Comparison of ENCODE assay signal across 9 mouse cellular contexts in genomic region chr19:30549854-30550647, GRCm38 (mm10). TPM values are rescaled to one million over a fixed set of nuclear protein-coding genes. Genes with fewer than 3 reads are reported as not detected.
A peak's percentile ranks its signal among the peaks of the same experiment; 100 is the strongest.
DNase-seq lines count a peak whose midpoint lies in the region; ATAC-seq and TF ChIP-seq lines count a peak whose summit lies in the region.
"Had no signal": no experiment of that assay in that cellular context is flagged by ENCODE, and none has a peak within 500 bp of the region (broad histone marks: within the 10 kb centered on the region; RNA-seq: fewer than 3 reads in every experiment).

No protein-coding gene starts in this region.

- H3K9ac ChIP-seq in lung, postnatal 0 days (replicated peaks; ENCODE audit: low read depth) = no peak overlapping the region
- 0 out of 2 replicates have a peak overlapping the region, but pooled peaks have one; percentile 14 for H3K9ac ChIP-seq in forebrain, postnatal 0 days
- H3K9ac ChIP-seq in liver, embryonic 14.5 days (replicated peaks) = no peak overlapping the region
- H3K9ac ChIP-seq in stomach, embryonic 16.5 days (ENCODE audit: low read length) = no peak overlapping the region

- H3K4me2 ChIP-seq in lung, postnatal 0 days (replicated peaks; ENCODE audit: low read depth, low read length) = peak overlapping the region; percentile 38; the same call in 1 of the 2 replicates
- peak overlapping the region; percentile 61 for H3K4me2 ChIP-seq in forebrain, postnatal 0 days (ENCODE audit: low read depth)
- peak overlapping the region; percentile 41 for H3K4me2 ChIP-seq in liver, embryonic 14.5 days (ENCODE audit: low read depth)
- peak overlapping the region; percentile 53 for H3K4me2 ChIP-seq in stomach, embryonic 16.5 days (ENCODE audit: low read depth, low read length)

- no peaks in the 10 kb centered on the region for H3K9me3 ChIP-seq in lung, postnatal 0 days (ENCODE audit: low read length)
- H3K9me3 ChIP-seq in forebrain, postnatal 0 days (ENCODE audit: low read length) = no peaks in the 10 kb centered on the region
- H3K9me3 ChIP-seq in liver, embryonic 14.5 days (ENCODE audit: control insufficient read depth, low read length) = no peaks in the 10 kb centered on the region
- no peaks in the 10 kb centered on the region for H3K9me3 ChIP-seq in stomach, embryonic 16.5 days (replicated peaks; ENCODE audit: control insufficient read depth, low read length)

- TF ChIP-seq CTCF in lung, postnatal 0 days (IDR thresholded peaks at IDR 0.05) = no peak
- TF ChIP-seq CTCF in forebrain, postnatal 0 days (IDR thresholded peaks at IDR 0.05; ENCODE audit: low read depth) = no peak
- TF ChIP-seq CTCF in liver, embryonic 14.5 days (IDR thresholded peaks at IDR 0.05; ENCODE audit: low read depth) = no peak

- H3K4me1 ChIP-seq in lung, postnatal 0 days (ENCODE audit: insufficient read depth, low read depth, low read length) = 0 out of 2 replicates have a peak, but pooled peaks cover 4% of the 10 kb centered on the region
- H3K4me1 ChIP-seq in forebrain, postnatal 0 days (ENCODE audit: insufficient read depth) = no peaks in the 10 kb centered on the region; the same call in 1 of the 2 replicates
- H3K4me1 ChIP-seq in liver, embryonic 14.5 days (replicated peaks; ENCODE audit: control insufficient read depth in 2 of 2, insufficient read depth in 2 of 2, low read length in 1 of 2) = no peaks in the 10 kb centered on the region
- peaks cover 15% of the 10 kb centered on the region for H3K4me1 ChIP-seq in stomach, embryonic 16.5 days (ENCODE audit: control insufficient read depth, insufficient read depth, low read length)

- TF ChIP-seq EP300 in lung, postnatal 0 days (IDR thresholded peaks at IDR 0.05) = no peak
- no peak for TF ChIP-seq EP300 in liver, embryonic 14.5 days (IDR thresholded peaks at IDR 0.05; ENCODE audit: low read depth)

- DNase-seq in lung, postnatal 0 days (ENCODE audit: low spot score) = no peak
- no peak for DNase-seq in lung, postnatal 25 days (ENCODE audit: low spot score)
- DNase-seq in forebrain, postnatal 0 days = peak; percentile 20
- DNase-seq in liver, embryonic 14.5 days (ENCODE audit: low read depth in 3 of 3, low spot score in 3 of 3) = no peak
- no peak for DNase-seq in urinary bladder, postnatal 4 days (ENCODE audit: low spot score in 2 of 2)
- no peak for DNase-seq in left cerebral cortex, adult 8-10 months (ENCODE audit: low spot score in 2 of 2)
- DNase-seq in right cerebral cortex, adult 2 months (ENCODE audit: low spot score in 2 of 2) = no peak

- H3K36me3 ChIP-seq in lung, postnatal 0 days (ENCODE audit: insufficient read depth, low read length) = no peaks in the 10 kb centered on the region
- H3K36me3 ChIP-seq in forebrain, postnatal 0 days (ENCODE audit: insufficient read depth) = no peaks in the 10 kb centered on the region
- no peaks in the 10 kb centered on the region for H3K36me3 ChIP-seq in liver, embryonic 14.5 days (replicated peaks; ENCODE audit: control insufficient read depth, insufficient read depth, low read depth)
- H3K36me3 ChIP-seq in stomach, embryonic 16.5 days (ENCODE audit: control insufficient read depth, insufficient read depth, low read length) = no peaks in the 10 kb centered on the region

- 3% methylated on average over 17 of the region's 17 CpGs for WGBS in lung, postnatal 0 days
- under 1% methylated on average over 17 of the region's 17 CpGs for WGBS in forebrain, postnatal 0 days
- WGBS in liver, embryonic 14.5 days (ENCODE audit: insufficient replicate concordance) = 5% methylated on average over 17 of the region's 17 CpGs
- 3% methylated on average over 17 of the region's 17 CpGs for WGBS in stomach, embryonic 16.5 days

- peak overlapping the region; percentile 12; the same call in 1 of the 2 replicates for H3K4me3 ChIP-seq in lung, postnatal 0 days (ENCODE audit: low read depth, low read length)
- H3K4me3 ChIP-seq in forebrain, postnatal 0 days (ENCODE audit: low read depth, low read length) = peak overlapping the region; percentile 34
- H3K4me3 ChIP-seq in liver, embryonic 14.5 days (ENCODE audit: insufficient read depth in 1 of 2, low read depth in 2 of 2, low read length in 2 of 2) = no peak overlapping the region
- H3K4me3 ChIP-seq in stomach, embryonic 16.5 days (replicated peaks; ENCODE audit: low read length) = peak overlapping the region; percentile 39

- peaks cover 28% of the 10 kb centered on the region for H3K27me3 ChIP-seq in lung, postnatal 0 days (replicated peaks; ENCODE audit: insufficient read depth, low read length)
- H3K27me3 ChIP-seq in forebrain, postnatal 0 days (ENCODE audit: insufficient read depth, low read length) = peaks cover 52% of the 10 kb centered on the region
- H3K27me3 ChIP-seq in liver, embryonic 14.5 days (ENCODE audit: control insufficient read depth, insufficient read depth, low read length) = peaks cover 39% of the 10 kb centered on the region
- H3K27me3 ChIP-seq in stomach, embryonic 16.5 days (ENCODE audit: control insufficient read depth, insufficient read depth, low read length) = peaks cover 65% of the 10 kb centered on the region

- no peak for ATAC-seq in lung, postnatal 0 days
- ATAC-seq in forebrain, postnatal 0 days = peak; percentile 42; the same call in 1 of the 2 replicates
- no peak for ATAC-seq in liver, embryonic 14.5 days (ENCODE audit: insufficient read depth)
- no peak for ATAC-seq in stomach, embryonic 16.5 days (ENCODE audit: insufficient read depth, low FRiP score)
- ATAC-seq: Patski had no signal

- H3K27ac ChIP-seq in lung, postnatal 0 days (ENCODE audit: low read length) = no peak overlapping the region
- no peak overlapping the region for H3K27ac ChIP-seq in forebrain, postnatal 0 days (ENCODE audit: low read depth, low read length)
- H3K27ac ChIP-seq in liver, embryonic 14.5 days = no peak overlapping the region
- no peak overlapping the region for H3K27ac ChIP-seq in stomach, embryonic 16.5 days (ENCODE audit: low read length)

RNA-seq across cellular contexts. Expression of gene Dkk1, which starts 0.6 kb away (rescaled TPM):
- not detected in 2 replicates for polyA plus RNA-seq in lung, postnatal 0 days (2015; fragmentation: Nextera tagmentation; extraction: Ambion mirVana)
- total RNA-seq in forebrain, postnatal 0 days (2014; rRNA removed) = 0.62 TPM in 1 of 2 replicates, not detected in the other
- 0.13 and 0.16 TPM in 2 replicates for polyA plus RNA-seq in forebrain, postnatal 0 days (2015; fragmentation: Nextera tagmentation; extraction: Ambion mirVana)
- 0.48 and 0.57 TPM in 2 replicates for polyA plus RNA-seq in liver, embryonic 14.5 days (2012; rRNA removed)
- 0.52 and 0.77 TPM in 2 replicates for polyA plus RNA-seq in liver, embryonic 14.5 days (2014; fragmentation: Nextera tagmentation; extraction: Ambion mirVana)
- polyA plus RNA-seq in stomach, embryonic 16.5 days (2015; fragmentation: Nextera tagmentation; extraction: Ambion mirVana) = 0.72 and 1.2 TPM in 2 replicates
- not detected for total RNA-seq in left cerebral cortex, adult 8-10 months (2022)
- polyA plus RNA-seq: Patski had no signal

Comparison
In these comparisons a context has a peak if more than half of its experiments do, and no peak if none do; other contexts are left out.
1. H3K4me3 ChIP-seq: peak in lung, postnatal 0 days (single experiment), forebrain, postnatal 0 days (single experiment) and stomach, embryonic 16.5 days (single experiment); none in liver, embryonic 14.5 days (0 of 2).
2. Peak in every context shown above with its lines, with median percentiles within 50 percentile points of each other: H3K4me2 ChIP-seq.